Mouse (Mus musculus) NIH3T3 (cell line): ENCODE data around the gene Chst13.

Experiments
- DNase-seq: peaks from one replicate; pipeline ENCODE4 v3.0.0-alpha.2; 2012; ENCODE audit warnings: low read depth

Chst13 gene

GRCm38 (mm10) chr6:90319475-90320191, 5.4 kb downstream of the Chst13 start:
- DNase-seq, result no peak

DNA sequence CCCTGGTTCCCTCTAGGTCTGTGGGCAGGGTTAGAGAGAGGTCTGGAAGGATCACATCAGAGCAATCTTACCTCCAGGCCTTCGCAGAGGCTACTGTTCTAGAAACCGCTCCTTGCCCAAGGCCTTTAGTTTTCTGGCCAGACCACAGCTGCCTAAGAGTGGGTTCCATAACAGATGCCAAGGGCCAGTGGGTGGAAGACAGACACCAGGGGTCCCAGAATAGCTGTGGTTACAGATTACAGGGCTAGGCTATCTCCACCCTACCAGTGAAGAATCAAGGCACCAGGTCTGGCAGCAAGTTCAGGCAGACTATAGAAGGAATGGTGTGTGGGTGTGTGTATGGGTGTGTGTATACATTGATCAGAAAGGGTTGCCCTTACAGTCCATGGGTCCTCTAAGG, 6.0 kb downstream of the Chst13 start:
- no peak for DNase-seq

DNA sequence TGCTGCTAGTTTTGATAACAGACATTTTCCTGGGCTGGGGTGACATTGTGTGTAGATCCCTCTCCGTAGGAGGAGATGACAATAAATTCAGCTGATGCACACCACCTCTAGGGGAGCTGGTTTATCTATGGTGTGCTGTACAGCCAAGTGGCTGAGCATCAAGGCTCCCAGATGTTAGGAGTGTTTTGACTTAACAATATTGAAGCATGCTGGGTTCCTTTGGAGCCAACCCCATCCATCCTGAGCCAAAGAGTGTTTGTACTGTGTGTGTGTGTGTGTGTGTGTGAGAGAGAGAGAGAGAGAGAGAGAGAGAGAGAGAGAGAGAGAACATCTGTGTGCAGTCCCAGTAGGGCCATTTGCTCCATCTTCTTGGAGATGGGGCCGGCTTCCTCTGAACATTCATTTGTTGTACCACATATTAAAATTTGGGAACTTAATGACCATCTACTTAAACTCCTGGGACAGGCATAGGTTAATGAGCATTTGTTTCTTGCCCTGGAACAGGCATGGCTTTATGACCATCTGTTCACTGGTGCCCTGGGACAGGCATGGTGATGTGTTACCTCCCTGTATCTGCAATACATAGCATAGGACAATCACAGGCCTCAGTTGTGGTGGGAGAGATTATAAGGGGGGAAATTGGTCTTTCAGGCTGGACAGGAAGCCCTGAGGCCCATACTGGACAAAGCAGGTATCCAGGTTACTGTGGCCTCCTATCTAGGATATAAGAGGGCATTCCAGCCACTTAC, 7.3 kb downstream of the Chst13 start:
- no peak for DNase-seq

GRCm38 (mm10) chr6:90315961-90316360, 9.0 kb downstream of the Chst13 start:
- DNase-seq, result no peak

DNA sequence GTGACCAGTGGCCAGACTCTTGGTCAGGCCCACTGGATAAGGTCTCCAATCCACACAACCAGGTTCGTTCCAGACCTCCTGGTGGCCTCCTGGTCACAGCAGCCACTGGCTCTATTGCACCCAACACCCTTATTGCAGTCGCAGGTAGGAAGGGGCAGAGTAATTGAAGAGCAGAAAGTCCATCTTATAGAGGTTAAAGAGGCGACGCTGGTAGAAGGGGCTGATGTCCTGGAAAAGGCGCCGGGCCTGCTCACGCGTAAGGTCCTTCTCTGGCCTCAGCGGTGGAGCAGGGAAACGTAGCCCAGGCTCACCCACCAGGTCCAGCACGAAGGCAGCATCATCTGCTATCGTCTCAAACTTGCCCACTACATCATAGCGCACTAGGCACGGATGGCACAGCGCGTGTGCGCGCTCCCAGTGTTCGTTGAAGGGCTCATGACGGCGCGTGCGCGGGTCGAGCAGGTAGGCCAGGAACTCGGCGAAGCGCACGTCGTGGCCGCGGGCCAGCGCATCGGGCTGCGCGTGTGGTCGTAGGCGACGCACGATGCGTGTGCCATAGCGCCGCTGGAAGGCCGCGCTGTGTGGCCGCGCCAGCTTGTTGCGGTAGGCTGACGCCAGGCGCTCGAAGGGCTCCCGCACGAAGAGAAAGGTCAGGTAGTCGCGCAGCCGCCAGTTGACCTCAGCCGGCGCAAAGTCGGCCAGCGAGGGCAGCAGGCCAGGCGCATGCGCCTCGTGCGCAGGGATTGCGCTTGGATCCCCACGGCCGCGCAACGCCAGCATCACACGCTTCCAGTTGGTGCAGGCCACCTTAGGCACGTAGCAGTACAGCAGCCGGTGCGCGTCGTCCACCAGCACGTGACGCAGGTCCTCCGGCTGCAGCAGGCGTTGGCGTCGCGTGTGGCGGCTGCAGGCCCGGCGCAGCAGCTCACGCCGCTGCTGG, 15.9 kb downstream of the Chst13 start:
- no peak for DNase-seq

GRCm38 (mm10) chr6:90306315-90306975, 18.5 kb downstream of the Chst13 start:
- DNase-seq, result peak; percentile 70

- DNase-seq, result no peak
Measured at GRCm38 (mm10) chr6:90300919-90301318, 24.1 kb downstream of the Chst13 start, which contains the start of gene BC048671. TSS of gene BC048671 (plus strand) at chr6:90301219.

DNA sequence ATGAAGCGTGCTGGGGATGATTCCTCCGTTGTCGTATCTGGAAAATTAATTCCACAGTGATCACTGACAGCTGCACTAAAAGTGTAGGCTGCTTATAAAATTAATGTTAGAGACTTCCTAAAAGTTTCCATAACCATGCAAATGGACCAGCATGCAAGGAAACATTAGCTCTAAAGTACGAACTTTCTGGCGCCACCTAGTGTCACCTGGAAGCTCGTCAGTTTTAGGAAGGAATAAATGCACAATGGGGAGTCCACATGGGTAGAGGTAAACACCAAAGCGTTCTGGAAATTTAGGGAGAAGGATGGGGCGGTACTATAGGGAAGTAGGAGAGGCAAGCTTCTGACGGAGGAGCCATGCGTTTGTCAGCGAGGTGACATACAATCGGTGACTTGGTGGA, 36.7 kb downstream of the Chst13 start:
- peak; percentile 78 for DNase-seq
